Comparison of ENCODE assay signal across 8 mouse cellular contexts in genomic region chr7:27674522-27675221, GRCm38 (mm10). TPM values are rescaled to one million over a fixed set of nuclear protein-coding genes. Genes with fewer than 3 reads are reported as not detected.
DNase-seq lines count a peak whose midpoint lies in the region; ATAC-seq and TF ChIP-seq lines count a peak whose summit lies in the region.

Map3k10 (minus strand) TSS chr7:27674598.

- H3K4me1 ChIP-seq in cortical plate, adult 2 months (ENCODE audit: control insufficient read depth, insufficient read depth, low read length): peaks cover 5% of the 10 kb centered on the region; the same call in 1 of the 2 replicates
- H3K4me1 ChIP-seq in megakaryocyte, embryonic 14.5 days: peaks cover 30% of the 10 kb centered on the region

- ATAC-seq in activated CD4-positive, CD25-positive, alpha-beta regulatory T cell, adult 4 months: peak; percentile 96

- peaks cover 9% of the 10 kb centered on the region for H3K27me3 ChIP-seq in megakaryocyte, embryonic 14.5 days (replicated peaks)

- peak; percentile 84 to 85 for DNase-seq in gastrocnemius, adult 8-10 months (ENCODE audit: low spot score in 2 of 2)
- DNase-seq in hindlimb bud, embryonic 11.5 days (ENCODE audit: extremely low spot score, low read depth, low spot score): peak; percentile 96
- peak; percentile 93 to 96 for DNase-seq in left cerebral cortex, adult 8-10 months (ENCODE audit: low spot score in 2 of 2)
- DNase-seq in right cerebral cortex, postnatal 10 days (ENCODE audit: low spot score in 2 of 2): peak; percentile 96 to 97
- peak; percentile 91 for DNase-seq in urinary bladder, postnatal 25 days (ENCODE audit: low spot score)

- peak within 1 kb of the TSS; percentile 35 for H3K4me3 ChIP-seq in cortical plate, adult 2 months (ENCODE audit: insufficient read depth, low read length)
- peak within 1 kb of the TSS; percentile 94 for H3K4me3 ChIP-seq in megakaryocyte, embryonic 14.5 days (replicated peaks)

- H3K9me3 ChIP-seq in megakaryocyte, embryonic 14.5 days: no peaks in the 10 kb centered on the region

- TF ChIP-seq POLR2A in cortical plate, adult 2 months (IDR thresholded peaks at IDR 0.05; ENCODE audit: extremely low read depth, insufficient read depth, low read length): peak; percentile 46; the same call in 1 of the 2 replicates

- peak within 1 kb of the TSS; percentile 31 for H3K27ac ChIP-seq in cortical plate, adult 2 months (ENCODE audit: insufficient read depth, low read length)

- TF ChIP-seq CTCF in cortical plate, adult 2 months (IDR thresholded peaks at IDR 0.05; ENCODE audit: extremely low read depth, insufficient read depth, low read length): no peak

- H3K36me3 ChIP-seq in megakaryocyte, embryonic 14.5 days (replicated peaks; ENCODE audit: low read length): peaks cover 12% of the 10 kb centered on the region

RNA-seq across cellular contexts. Expression of gene Map3k10, which starts in this region (rescaled TPM):
- 1 to 10 TPM in 1 of 2 experiments, under 1 TPM in 1; 0.61 to 1.2 TPM for polyA plus RNA-seq in activated CD4-positive, CD25-positive, alpha-beta regulatory T cell, adult 4 months (2017; shearing (Covaris generic))
- polyA plus RNA-seq in cortical plate, adult 2 months (2012; rRNA removed): 181 and 189 TPM in 2 replicates
- 10 to 100 TPM; 40.0 to 47.7 (median 42.4) TPM for total RNA-seq in gastrocnemius, adult 8-10 months (2022)
- 100 to 1,000 TPM; 166 to 174 (median 173) TPM for total RNA-seq in left cerebral cortex, adult 8-10 months (2022)
- polyA plus RNA-seq in megakaryocyte, embryonic 14.5 days (2012; ENCODE audit: insufficient read depth, low replicate concordance): 22.4 and 38.4 TPM in 2 replicates

Comparison
In these comparisons a context has a peak if more than half of its experiments do, and no peak if none do; other contexts are left out.
1. Peak in every context shown above with its lines: DNase-seq, ATAC-seq, H3K4me3 ChIP-seq and H3K27ac ChIP-seq.
2. RNA of gene Map3k10 (polyA plus RNA-seq): 181 to 189 TPM in cortical plate, adult 2 months and 22.4 to 38.4 TPM in megakaryocyte, embryonic 14.5 days; 0.61 to 1.2 TPM in activated CD4-positive, CD25-positive, alpha-beta regulatory T cell, adult 4 months; every median in the first group is over 10 times any median in the second.